Mouse (Mus musculus) G1E (cell line): Measurements from ENCODE around the gene Togaram2.

Experiments
- CTCF ChIP-seq: IDR thresholded peaks from 2 replicates; pipeline ENCODE4 v1.5.1; 2012; ENCODE audit warnings: low read depth, low read length, inconsistent platforms, mixed read lengths
- GATA1 ChIP-seq: IDR thresholded peaks from 2 replicates; pipeline ENCODE4 v1.6.1; 2012; ENCODE audit warnings: borderline replicate concordance, low read length, inconsistent platforms, mixed read lengths
- POLR2AphosphoS5 ChIP-seq: IDR thresholded peaks from 2 replicates; pipeline ENCODE4 v1.6.1; 2012; ENCODE audit warnings: low read depth, low read length, inconsistent platforms; ENCODE audit not compliant: insufficient replicate concordance
- TAL1 ChIP-seq: conservative IDR thresholded peaks from 2 replicates; pipeline ENCODE4 v1.6.1; 2012; ENCODE audit warnings: low read depth, low read length, inconsistent platforms, mixed read lengths

- TF ChIP-seq CTCF: no peak
- TF ChIP-seq GATA1: no peak
- no peak for TF ChIP-seq TAL1
- TF ChIP-seq POLR2AphosphoS5: no peak
Measured at GRCm38 (mm10) chr17:71660390-71660789, 12.7 kb upstream of the Togaram2 start.
